16 mouse cellular contexts compared by ENCODE assay signal in genomic region chrY:90742261-90743052, GRCm38 (mm10). TPM values are rescaled to one million over a fixed set of nuclear protein-coding genes. Genes with fewer than 3 reads are reported as not detected.
DNase-seq lines count a peak whose midpoint lies in the region; ATAC-seq and TF ChIP-seq lines count a peak whose summit lies in the region.
"Not testable (repeated sequence)": the region's sequence is repeated elsewhere in the genome, so short reads cannot be mapped to it uniquely, and the experiment has no call there.
"Had no signal": no experiment of that assay in that cellular context is flagged by ENCODE, and none has a peak within 500 bp of the region (broad histone marks: within the 10 kb centered on the region; RNA-seq: fewer than 3 reads in every experiment).

No protein-coding gene starts in this region.

- H3K27ac ChIP-seq in embryonic facial prominence, embryonic 10.5 days (replicated peaks); intestine, embryonic 16.5 days (ENCODE audit: low read length); limb, embryonic 14.5 days (replicated peaks; ENCODE audit: low read depth, low read length): not testable (repeated sequence)

- ATAC-seq in intestine, embryonic 16.5 days = peak; percentile 9; the same call in 1 of the 2 replicates
- ATAC-seq in limb, embryonic 14.5 days (ENCODE audit: low FRiP score, low read depth) = not testable (repeated sequence)

- DNase-seq in A20 (ENCODE audit: low read depth, low spot score) = peak; percentile 58
- peak; percentile 9 for DNase-seq in adrenal gland, adult 8-10 months
- peak; percentile 81 for DNase-seq in embryonic facial prominence, embryonic 10.5 days (ENCODE audit: low spot score)
- DNase-seq in gastrocnemius, postnatal 25 days = peak; percentile 23
- DNase-seq in limb, embryonic 14.5 days (ENCODE audit: low spot score) = peak; percentile 29
- DNase-seq in neural tube, embryonic 10.5 days (ENCODE audit: extremely low spot score, low spot score) = peak; percentile 66
- peak; percentile 54 for DNase-seq in testis, postnatal 10 days (ENCODE audit: low spot score)

- TF ChIP-seq POLR2A in limb, embryonic 14.5 days (IDR thresholded peaks at IDR 0.05; ENCODE audit: borderline replicate concordance, extremely low read depth, insufficient read depth, insufficient read length) = not testable (repeated sequence)

- WGBS in embryonic facial prominence, embryonic 10.5 days = 85% methylated on average over 49 of the region's 49 CpGs
- WGBS in intestine, embryonic 16.5 days = 86% methylated on average over 49 of the region's 49 CpGs
- 92% methylated on average over 49 of the region's 49 CpGs for WGBS in limb, embryonic 14.5 days

- H3K36me3 ChIP-seq in embryonic facial prominence, embryonic 10.5 days (replicated peaks) = peaks cover 61% of the 10 kb centered on the region
- H3K36me3 ChIP-seq in intestine, embryonic 16.5 days (ENCODE audit: control insufficient read depth, insufficient read depth, low read length) = peaks cover 41% of the 10 kb centered on the region
- peaks cover 43% of the 10 kb centered on the region for H3K36me3 ChIP-seq in limb, embryonic 14.5 days (ENCODE audit: control insufficient read depth, insufficient read depth, low read length)

- not testable (repeated sequence) for H3K4me2 ChIP-seq in intestine, embryonic 16.5 days (ENCODE audit: low read depth, low read length); limb, embryonic 14.5 days (replicated peaks; ENCODE audit: low read depth, low read length, severe bottlenecking)

- not testable (repeated sequence) for H3K4me1 ChIP-seq in embryonic facial prominence, embryonic 10.5 days; intestine, embryonic 16.5 days (ENCODE audit: control insufficient read depth, insufficient read depth, low read length); limb, embryonic 14.5 days (ENCODE audit: control insufficient read depth, insufficient read depth, low read length)

- H3K4me3 ChIP-seq in embryonic facial prominence, embryonic 10.5 days; intestine, embryonic 16.5 days (ENCODE audit: low read length); limb, embryonic 14.5 days (replicated peaks; ENCODE audit: low read length): not testable (repeated sequence)

- peaks cover 65% of the 10 kb centered on the region for H3K9me3 ChIP-seq in embryonic facial prominence, embryonic 10.5 days
- H3K9me3 ChIP-seq in intestine, embryonic 16.5 days (ENCODE audit: control insufficient read depth, low read length) = peaks cover 43% of the 10 kb centered on the region
- H3K9me3 ChIP-seq in limb, embryonic 14.5 days (ENCODE audit: control insufficient read depth, low read length) = peaks cover 56% of the 10 kb centered on the region

- not testable (repeated sequence) for H3K27me3 ChIP-seq in embryonic facial prominence, embryonic 10.5 days (replicated peaks; ENCODE audit: low read depth, poor library complexity, severe bottlenecking); intestine, embryonic 16.5 days (replicated peaks; ENCODE audit: control insufficient read depth, insufficient read depth, low read length); limb, embryonic 14.5 days (ENCODE audit: control insufficient read depth, insufficient read depth, low read length)

- not testable (repeated sequence) for H3K9ac ChIP-seq in intestine, embryonic 16.5 days (ENCODE audit: low read depth, low read length); limb, embryonic 14.5 days (ENCODE audit: low read depth, low read length, severe bottlenecking)

RNA-seq across cellular contexts. Expression of gene Gm21860, which starts 12.2 kb away (rescaled TPM):
- not detected for total RNA-seq in adrenal gland, adult 8-10 months (2022)
- not detected in 2 replicates for polyA plus RNA-seq in embryonic facial prominence, embryonic 10.5 days (2016; fragmentation: Nextera tagmentation; extraction: Ambion mirVana)
- total RNA-seq in gastrocnemius, postnatal 25 days (2021) = not detected
- polyA plus RNA-seq in intestine, embryonic 16.5 days (2015; fragmentation: Nextera tagmentation; extraction: Ambion mirVana) = not detected in 2 replicates
- not detected in 2 replicates for polyA plus RNA-seq in limb, embryonic 14.5 days (2012; rRNA removed)
- not detected in 2 replicates for polyA plus RNA-seq in limb, embryonic 14.5 days (2014; fragmentation: Nextera tagmentation; extraction: Ambion mirVana)
- total RNA-seq: adrenal gland, postnatal 36 days; layer of hippocampus, postnatal 36 days had no signal
- polyA plus RNA-seq: C2C12; embryonic facial prominence, embryonic 15.5 days; gonadal fat pad, adult 2 months; inflammation-experienced regulatory T-cells, adult 6 months; lung, embryonic 16.5 days; myocyte had no signal

RNA-seq across cellular contexts. Expression of gene Gm47283, which starts 42.1 kb away (rescaled TPM):
- not detected for total RNA-seq in adrenal gland, adult 8-10 months (2022)
- polyA plus RNA-seq in embryonic facial prominence, embryonic 10.5 days (2016; fragmentation: Nextera tagmentation; extraction: Ambion mirVana) = not detected in 2 replicates
- total RNA-seq in gastrocnemius, postnatal 25 days (2021) = not detected
- polyA plus RNA-seq in intestine, embryonic 16.5 days (2015; fragmentation: Nextera tagmentation; extraction: Ambion mirVana) = not detected in 2 replicates
- polyA plus RNA-seq in limb, embryonic 14.5 days (2012; rRNA removed) = not detected in 2 replicates
- polyA plus RNA-seq in limb, embryonic 14.5 days (2014; fragmentation: Nextera tagmentation; extraction: Ambion mirVana) = not detected in 2 replicates
- total RNA-seq: adrenal gland, postnatal 36 days; layer of hippocampus, postnatal 36 days had no signal
- polyA plus RNA-seq: C2C12; embryonic facial prominence, embryonic 15.5 days; gonadal fat pad, adult 2 months; inflammation-experienced regulatory T-cells, adult 6 months; lung, embryonic 16.5 days; myocyte had no signal

Comparison
In these comparisons a context has a peak if more than half of its experiments do, and no peak if none do; other contexts are left out.
1. DNase-seq: peak in every context shown above with its lines; median percentile 81 in embryonic facial prominence, embryonic 10.5 days; 66 in neural tube, embryonic 10.5 days; 58 in A20; 54 in testis, postnatal 10 days; 29 in limb, embryonic 14.5 days; 23 in gastrocnemius, postnatal 25 days; 9 in adrenal gland, adult 8-10 months.